Mouse (Mus musculus) heart, postnatal 25 days (tissue): ENCODE measurements around the gene Il1b. TPM values are rescaled to one million over a fixed set of nuclear protein-coding genes. Genes with fewer than 3 reads are reported as not detected.

Source experiments
- DNase-seq: peaks from one replicate; pipeline ENCODE4 v3.0.0; 2022; ENCODE audit warnings: low spot score
- intact Hi-C: fragments of 180-260 bp; cut with DNase I; formaldehyde crosslinking; loops from one replicate; pipeline ENCODE4 v1.15.1; 2025
- total RNA-seq, 2 experiments: library from RNA; stranded (reverse); gene quantifications; 2 replicates each; pipeline ENCODE4 v1.2.3; 2021

Gene Il1b
- not detected for total RNA-seq

DNA sequence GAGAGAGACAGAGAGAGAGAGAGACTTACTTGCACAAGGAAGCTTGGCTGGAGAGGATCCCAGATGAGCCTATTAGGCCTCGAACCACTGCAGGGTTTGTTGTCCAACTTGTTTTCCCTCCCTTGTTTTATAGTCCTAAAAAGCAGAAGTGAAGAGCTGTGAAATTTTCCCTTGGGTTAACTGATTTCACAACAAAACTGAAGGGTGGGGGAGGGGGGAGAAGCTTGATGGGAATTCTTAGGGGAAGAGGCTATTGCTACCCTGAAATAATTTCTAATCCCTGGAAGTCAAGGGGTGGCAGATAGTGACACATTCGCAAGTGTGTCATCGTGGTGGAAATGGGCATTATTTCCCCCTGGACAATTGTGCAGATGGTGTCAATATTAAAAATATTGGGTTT lies at the start of gene Il1b:
TSS of gene Il1b (minus strand) at position 101 of the 400 bp plus-strand sequence.
- intact Hi-C loops = no loop called here
- DNase-seq = no peak

DNA sequence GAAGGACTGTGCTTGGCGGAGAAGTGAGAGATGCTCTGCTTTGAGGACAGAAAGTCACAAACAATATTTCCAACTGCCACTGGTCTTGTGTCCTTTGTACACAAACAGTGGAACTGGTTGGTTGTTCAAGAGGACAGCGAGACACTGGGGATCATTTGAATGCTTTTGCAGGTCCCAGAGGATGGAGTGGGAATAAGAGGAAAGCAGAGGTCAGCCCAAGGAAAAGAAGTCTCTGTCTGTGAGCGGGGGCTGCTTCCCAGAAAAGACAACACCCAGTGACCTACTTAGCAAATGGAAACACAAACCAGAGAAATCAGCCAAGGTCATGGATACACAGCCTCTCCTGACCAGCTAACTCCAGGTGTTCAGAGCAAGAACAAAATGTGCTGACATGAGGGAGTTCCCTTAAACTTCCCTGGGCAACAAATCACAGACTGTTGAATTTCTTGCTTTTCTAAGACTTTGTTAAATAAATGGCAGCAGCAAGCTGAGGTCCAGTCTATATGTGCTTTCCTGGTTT lies 48.5 kb upstream of the Il1b start:
- intact Hi-C loops = no loop called here
- DNase-seq = no peak

DNA sequence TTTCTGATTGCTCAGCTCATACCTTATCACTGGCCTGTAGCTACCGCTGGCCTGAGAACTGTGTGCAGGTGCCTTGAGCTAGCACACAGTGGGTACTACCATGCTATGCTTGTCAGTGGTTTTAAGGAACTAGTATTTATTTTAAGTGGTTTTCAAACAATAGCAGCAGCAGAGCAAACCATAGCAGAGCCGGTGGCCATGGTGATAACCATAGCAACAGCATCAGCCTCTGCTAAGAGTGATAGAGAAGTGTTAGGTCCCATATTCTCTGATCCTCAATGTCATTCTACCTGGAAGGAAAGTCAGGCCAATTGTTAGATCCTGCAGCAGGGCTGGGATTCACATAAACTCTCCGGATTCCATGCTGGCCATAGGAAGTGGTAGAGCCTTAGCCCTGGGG lies 43.7 kb upstream of the Il1b start:
- DNase-seq = no peak
- intact Hi-C loops = no loop called here

DNA sequence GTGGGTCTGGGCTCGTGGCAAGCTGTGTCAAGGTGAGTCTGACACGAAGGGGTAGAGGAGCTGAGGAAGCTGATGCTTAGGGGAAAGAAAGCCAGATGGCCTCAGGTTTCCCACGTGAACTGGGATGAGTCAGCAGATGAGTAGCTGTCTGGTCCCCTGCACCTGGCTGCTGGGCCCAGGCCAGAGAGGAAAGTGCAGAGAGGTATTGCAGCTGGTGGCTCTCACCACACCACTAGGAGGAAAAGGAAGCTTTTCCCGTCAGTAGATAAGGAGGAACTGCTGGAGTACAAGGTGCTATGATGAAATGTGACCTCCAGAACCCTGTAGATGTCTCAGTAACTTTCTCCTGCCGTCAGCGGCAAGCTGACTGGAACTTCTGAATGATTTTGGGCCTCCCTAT lies 42.5 kb upstream of the Il1b start:
- intact Hi-C loops = no loop called here
- no peak for DNase-seq

DNA sequence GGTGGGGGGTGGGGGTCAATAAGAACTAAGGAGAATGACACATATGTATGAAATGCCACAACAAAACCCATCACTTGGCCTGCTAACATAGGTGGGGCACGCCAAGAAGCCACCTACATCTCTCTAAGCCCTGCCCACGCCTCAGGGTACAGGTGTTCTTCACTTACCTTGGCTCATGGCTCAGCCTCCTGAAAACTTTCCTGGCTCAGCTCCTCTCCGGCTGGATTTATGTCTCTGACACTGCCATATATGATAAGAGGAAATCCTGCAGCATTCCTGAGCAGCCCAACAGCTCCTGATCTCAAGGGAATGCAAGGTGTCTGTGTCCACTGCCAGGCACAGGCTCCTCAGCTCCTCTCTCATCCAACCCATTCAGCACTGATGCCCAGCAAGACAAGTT lies 40.7 kb upstream of the Il1b start:
- DNase-seq = no peak
- intact Hi-C loops = no loop called here

DNA sequence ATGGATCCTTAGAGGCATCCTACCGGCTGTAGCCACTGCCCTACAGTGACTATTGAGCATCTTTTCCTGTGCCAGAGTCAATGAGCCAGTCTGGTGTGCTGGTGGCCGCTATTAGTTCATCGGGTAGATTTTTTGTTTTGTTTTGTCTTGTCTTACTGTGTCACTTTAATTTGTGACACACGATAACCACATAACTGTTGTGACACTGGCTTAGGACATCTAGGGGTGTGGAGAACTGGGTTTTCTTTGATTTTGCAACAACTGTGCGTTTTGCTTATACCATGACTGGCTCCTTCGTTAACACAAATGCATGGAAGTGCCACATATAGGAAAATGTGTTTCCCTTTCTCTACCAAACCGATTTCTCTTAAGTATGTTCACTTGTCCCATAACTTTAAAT lies 39.4 kb upstream of the Il1b start:
- intact Hi-C loops = no loop called here

DNA sequence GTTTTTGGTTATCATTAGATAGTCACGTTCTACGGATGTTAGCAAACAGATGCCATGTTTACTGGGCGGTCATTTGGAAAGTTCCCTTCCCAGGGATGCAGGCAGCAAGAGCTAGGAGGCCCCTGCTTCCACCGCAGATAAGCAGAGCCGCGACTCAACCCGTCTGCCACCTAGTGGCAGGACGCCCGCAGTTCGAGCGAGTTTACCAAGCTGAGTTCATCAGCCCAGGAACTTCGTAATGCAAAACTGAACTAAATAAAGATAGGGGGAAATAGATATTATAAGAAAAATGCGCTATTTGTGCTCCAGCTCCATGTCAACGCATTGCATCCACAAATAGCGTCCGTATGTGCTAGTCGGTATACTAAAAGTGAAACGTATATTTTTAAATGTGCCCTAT lies 37.5 kb upstream of the Il1b start:
- intact Hi-C loops = loop anchor here (5.0 kb wide), 2 partner anchors 111 to 126 kb away; partner anchors contain the start of gene Ckap2l
- peak; percentile 40 for DNase-seq

More for the DNA sequence above, 39.4 kb upstream of the Il1b start:
- no peak for DNase-seq

DNA sequence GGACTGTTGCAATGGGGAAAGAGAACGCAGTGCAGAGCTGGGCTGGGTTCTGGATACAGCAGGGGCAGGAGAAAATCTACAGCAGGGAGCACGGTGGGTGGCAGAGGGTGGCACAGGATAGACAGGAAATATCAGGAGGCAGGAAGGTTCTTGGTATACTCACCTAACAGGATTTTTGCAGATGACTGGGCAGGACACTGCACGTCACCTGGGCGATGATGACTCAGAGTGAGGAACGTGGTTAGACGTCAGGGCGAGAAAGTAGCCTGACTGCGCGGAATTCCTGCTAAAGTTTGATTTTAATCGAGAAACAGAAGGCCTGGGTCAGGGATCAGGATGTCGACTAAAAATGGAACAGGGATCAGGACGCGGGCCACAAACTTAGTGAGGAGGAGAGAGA lies 36.7 kb upstream of the Il1b start:
- intact Hi-C loops = loop anchor here (5.0 kb wide), 2 partner anchors 110 to 125 kb away; partner anchors contain the start of gene Ckap2l

DNA sequence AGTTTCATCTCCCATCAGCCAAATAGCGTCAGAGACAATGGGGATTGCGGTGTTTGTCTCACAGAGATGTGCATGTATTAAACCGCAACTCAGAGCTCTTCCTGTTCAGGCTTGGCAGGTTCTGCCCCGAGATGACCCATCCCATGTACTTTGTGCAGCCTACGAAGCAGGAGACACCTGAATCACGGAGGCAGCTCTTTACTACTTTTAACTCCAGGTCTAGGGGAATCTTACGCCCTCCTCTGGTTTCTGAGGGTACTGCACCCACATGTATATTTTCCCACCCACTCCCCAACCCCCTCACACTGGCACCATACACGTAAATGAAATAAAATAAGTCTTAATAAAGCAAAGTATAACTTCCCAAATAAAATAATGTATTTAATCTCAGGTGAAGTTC lies 35.6 kb upstream of the Il1b start:
- DNase-seq = no peak
- intact Hi-C loops = loop anchor here (5.0 kb wide), 2 partner anchors 109 to 124 kb away; partner anchors contain the start of gene Ckap2l

More for the DNA sequence above, 36.7 kb upstream of the Il1b start:
- no peak for DNase-seq

DNA sequence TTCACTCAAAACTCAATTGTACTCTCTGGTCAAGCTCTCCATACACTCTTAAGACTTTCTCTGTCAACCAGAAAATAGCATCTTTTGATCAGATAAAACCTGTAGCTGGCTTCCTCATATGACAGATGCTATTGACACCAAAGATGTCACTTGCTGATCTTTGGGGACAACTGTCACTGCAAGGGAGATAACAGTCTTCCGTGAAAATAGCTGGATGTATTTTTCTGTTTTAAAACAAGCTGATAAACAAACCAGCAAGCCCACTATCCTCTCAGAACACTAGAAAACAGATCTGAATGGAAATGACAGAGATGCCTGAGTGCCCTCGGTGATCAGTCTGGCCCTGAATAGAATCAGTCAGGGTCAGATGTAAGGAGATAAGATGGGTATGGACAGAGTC lies 32.8 kb upstream of the Il1b start:
- no peak for DNase-seq
- intact Hi-C loops = no loop called here

DNA sequence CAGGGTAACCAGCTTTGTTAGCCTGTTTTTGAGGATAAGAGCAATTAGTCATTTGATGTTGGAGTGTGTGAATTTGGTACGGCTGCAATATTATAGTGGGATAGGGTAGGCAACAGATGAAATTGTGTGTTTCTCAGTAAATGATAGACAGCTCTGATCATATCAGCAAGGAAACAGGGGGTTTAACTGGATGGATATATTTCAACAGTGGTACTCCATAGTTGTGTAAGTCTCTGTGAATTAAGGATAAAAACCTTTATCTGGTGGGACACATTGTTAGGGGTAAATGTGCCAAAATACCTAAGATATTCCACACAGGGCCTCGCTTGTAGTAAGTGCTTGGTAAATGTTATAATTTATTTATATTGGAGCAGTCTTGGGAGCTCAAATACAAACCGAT lies 31.4 kb upstream of the Il1b start:
- intact Hi-C loops = no loop called here
- DNase-seq = no peak

DNA sequence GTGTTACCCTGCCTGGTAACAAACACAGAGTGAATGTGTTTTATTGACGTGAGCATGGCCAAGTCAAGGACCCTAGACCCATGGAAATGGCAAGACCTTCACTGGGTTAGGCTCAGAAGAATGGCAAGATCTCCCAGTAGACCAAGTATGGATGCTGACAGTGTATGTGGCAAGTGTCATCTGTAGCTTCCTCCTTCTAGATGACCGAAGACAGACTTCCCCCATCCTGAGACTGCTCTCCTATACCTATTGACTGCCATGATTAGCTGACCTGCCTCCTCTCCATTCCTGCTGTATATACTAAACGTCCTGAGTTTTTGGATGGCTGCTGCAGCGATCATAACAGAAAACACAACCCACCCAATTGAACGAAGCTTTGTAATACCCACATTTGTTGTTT lies 30.9 kb upstream of the Il1b start:
- no peak for DNase-seq
- intact Hi-C loops = no loop called here

DNA sequence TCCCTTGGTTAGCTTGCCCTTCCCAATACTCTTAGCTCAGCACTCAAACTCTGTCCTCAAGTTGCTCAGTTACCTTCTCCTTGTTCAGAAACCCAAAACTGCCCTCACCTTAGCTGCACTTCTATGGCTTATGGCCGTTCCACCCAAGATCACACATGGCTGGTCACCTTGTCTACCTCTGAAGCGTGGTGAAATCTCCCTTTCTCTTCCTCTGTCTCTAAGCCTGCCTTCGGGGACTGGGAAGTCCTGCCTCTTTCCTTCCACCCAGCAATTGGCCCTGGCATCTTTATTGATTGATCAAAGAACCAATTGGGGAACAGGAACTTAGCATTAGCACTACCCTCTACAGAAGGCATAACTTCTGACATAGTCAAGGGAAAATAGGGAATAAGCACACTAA lies 27.2 kb upstream of the Il1b start:
- DNase-seq = no peak
- intact Hi-C loops = no loop called here

DNA sequence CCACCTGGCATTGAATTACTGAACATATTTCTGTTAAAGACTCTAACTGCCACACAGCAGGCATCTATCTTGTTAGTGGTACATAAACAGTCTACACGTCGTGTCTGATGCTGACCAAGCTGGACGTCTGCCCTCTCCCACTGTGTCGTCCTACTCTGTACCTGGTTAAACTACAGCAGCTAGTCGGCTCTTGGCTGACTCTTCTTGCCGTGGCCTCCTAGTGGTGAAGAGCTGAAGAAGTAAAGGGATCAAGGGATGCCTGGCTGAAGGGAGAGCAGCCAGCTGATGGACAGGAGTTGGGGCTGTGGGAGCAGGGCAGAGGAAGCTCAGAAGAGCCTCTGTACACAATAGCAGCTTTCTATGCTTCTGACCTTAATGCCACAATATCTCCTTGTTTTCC lies 22.6 kb upstream of the Il1b start:
- DNase-seq = no peak
- intact Hi-C loops = no loop called here

DNA sequence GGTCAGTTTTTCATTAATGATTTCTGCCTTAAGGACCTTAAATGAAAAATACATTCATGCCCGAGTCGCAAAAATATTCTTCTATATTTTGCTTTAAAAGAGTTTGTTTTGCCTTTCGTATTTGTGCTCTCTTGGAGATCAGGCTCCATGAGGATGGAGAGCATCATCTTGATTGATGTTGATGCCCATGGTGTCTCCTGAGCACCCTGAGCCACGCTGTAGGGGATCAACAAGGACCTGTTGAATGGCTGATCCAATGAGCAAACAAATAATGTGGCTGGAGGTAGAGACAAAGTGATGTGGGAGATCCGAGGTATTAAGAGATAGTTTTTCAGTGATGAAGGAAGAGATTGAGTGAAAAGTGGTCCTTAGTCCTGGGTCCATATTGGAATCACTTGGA lies 19.2 kb upstream of the Il1b start:
- intact Hi-C loops = no loop called here

DNA sequence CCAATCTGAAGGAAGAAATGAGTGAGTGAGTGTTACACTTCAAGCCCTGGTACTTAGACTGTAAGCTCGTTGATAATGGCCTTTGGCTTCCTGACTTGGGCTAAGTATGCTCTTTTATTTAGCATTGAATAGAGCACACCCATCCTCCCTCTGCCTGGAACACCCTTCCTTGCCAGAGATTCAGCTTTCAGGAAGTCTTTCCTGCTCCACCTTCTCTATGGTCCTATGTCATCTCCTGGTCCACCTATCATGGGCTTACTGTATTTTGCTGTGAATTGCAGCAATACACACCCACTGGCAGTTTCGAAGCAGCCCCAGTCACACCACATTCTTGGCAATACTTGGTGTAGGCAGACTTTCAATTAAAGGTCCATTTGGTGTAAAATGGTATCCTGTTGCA lies 18.4 kb upstream of the Il1b start:
- intact Hi-C loops = loop anchor here (5.0 kb wide), 1 partner anchor 92 kb away; the partner anchor contains the start of gene Ckap2l
- no peak for DNase-seq

More for the DNA sequence above, 19.2 kb upstream of the Il1b start:
- no peak for DNase-seq

DNA sequence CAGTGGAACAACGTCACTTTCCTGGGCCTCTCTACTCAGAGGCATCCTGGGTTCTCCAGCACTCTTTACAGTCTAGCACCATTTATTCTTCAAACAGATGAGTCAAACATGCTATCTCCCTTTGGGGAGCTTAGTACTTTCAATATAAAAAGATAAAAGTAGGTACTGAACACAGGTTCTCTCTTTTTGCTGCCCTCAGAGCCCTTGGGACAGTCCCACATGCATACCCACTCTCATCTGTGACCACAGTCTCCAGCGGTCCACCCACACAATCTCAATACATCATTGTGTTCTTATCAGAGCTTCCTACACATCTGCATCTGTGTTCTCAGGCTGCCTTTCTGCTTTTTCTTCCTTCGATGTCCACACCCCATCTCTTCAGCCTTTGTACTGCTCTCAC lies 14.4 kb upstream of the Il1b start:
- no peak for DNase-seq
- intact Hi-C loops = loop anchor here (5.0 kb wide), 1 partner anchor 88 kb away; the partner anchor contains the start of gene Ckap2l

DNA sequence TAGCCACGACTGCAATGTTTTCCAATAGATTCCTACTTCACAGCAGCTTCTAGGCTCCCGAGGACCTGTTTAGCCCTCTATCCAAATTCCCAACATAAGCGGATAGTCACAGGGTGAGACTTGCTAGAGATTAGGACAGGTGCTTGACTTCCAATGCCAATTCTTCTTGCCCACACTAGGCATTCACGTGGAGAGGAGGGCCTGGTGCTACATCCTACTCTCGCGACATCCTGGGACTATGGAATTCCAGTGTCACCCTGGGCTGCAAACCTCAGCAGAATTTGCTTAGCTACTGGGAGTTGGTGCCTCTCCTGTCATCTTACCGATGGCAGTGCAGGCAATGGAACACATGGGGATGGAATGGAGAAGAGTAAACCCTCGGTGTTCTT lies 13.3 kb upstream of the Il1b start:
- no peak for DNase-seq
- intact Hi-C loops = no loop called here

DNA sequence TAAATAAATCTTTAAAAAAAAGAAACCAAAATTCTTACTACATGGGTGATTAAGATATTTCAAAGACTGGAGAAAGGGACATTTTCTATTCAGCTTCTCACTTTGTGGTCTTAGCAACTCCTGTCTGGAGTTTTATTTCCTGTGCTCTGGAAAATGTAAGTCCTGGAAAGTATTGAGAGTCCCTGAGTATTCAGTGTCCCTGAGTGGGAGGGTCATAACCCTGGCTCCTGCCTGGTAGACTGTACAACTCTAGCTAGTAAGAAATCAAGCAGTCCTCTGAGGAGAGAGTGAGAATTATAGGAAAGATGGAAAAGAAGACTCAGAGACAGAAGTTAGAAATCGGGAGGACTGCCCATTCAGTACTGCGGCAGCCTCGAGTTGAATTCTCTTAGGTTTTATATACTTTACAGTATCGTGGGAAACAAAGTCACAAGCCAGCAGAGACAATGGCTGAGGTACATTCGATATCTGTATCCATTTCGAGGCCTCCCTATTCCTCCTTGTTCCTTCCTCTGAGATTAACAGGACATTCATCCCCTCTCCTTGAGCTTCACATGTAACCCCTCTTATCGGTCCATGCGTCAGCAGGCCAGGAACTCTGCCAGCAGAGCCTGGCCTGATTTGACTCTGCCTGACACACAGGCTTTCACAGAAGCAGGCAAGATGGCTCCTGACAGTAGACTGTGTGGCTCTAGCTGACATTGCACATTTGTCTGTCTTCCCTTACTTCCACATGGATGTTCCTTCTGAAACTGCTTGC lies 12.8 kb upstream of the Il1b start:
- intact Hi-C loops = no loop called here
- DNase-seq = peak; percentile 63

DNA sequence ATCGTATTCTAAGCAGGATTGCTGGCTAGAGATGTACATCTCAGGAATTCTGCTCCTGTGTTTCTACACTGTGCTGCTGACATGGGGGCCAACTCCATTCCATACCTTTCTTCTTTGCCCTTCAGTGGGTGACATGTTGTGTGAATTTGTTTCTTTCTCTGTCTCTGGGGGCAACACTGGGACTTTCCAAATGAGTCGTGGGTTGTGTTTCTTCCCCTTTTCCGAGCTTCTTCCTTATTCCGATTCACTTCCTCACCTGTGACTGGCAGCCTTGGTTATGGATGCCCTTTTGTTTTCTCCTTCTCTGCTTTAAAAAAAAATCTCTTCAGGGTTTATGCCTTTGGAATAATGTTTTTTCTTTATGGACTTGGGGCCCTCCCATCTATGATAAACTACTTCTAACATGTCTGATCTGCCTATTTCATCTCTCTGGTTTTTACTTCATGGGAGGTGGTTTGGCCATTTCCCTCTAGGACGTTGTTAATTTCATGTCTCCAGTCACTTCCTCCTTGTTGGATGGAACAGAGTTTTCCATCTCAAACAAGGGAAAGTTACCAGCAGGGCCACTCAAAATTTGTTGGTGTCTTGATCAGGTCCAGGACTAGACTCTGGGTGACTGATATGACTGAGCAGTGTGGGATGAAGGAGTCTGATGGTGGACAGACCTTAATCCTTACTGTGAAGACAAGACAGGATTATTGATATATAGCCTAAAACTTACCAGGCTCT lies 10.0 kb upstream of the Il1b start:
- DNase-seq = no peak
- intact Hi-C loops = no loop called here

DNA sequence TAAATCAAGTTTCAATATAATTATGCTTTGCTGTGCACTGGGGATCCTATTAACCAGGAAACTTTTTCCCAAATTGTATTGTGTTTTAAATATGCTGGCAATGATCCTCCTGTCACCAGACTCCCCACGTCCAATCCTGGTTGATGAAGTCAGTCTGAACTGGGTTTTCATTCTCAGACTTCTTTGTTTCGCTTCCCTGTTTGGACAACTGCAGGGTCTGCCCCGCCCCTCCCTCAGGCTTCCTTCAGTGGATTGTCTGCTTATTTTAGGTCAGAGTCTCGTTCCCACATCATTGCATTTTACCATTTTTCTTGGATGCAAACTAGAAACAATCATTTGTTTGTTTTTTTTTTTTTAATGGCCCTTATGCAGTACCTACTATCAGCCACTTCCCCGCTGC lies 9.3 kb upstream of the Il1b start:
- no peak for DNase-seq
- intact Hi-C loops = no loop called here
